Mouse (Mus musculus): ENCODE results near the gene Prame. TPM values are rescaled to one million over a fixed set of nuclear protein-coding genes. Genes with fewer than 3 reads are reported as not detected.

The Prame gene
- not detected for polyA plus RNA-seq (2014; fragmentation: Illumina TruSeq; extraction: RNeasy Lipid Tissue Mini Kit (QIAGEN cat#74804); ENCODE audit: low read depth, low replicate concordance)

DNA sequence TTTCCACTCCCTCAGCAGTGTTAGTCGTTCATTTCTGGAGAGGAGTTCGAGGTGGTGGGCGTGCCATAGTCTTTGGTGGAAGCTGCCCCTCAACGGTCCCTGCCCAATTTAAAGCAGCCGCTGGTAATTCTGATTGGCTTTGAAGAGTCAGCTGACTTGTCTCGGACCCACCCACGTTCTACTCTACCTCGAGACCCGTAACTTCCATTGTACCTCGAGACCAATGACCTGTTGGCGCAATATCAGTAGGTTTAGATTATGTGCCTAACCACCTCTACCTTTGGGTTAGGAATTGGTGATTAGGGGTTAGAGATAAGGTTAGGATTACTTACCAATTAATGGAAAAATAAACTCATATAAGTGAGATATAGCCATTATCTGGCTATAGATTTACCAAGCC lies at the start of gene Prame:
Prame (minus strand) TSS at position 101 of the 400 bp plus-strand sequence.

DNA sequence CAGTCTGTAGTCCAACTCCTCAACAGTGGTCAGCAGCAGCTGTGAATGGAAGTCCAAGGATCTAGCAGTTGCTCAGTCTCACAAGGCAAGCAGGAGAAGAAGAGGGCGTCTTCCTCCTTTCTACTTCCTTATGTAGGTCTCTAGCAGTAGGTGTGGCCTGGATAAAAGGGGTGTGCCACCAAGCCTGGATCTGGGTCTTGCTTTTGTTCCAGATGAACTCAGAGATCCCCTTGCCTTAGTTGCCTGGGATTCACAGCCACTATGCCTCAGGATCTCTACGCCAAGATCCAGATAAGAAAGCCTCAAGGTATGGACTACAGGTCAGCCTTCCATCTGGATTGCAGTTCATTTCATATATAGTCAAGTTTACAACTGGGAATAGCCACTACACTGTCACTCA lies 28.8 kb downstream of the Prame start, which contains the start of gene Nxf7:
Nxf7 (minus strand) TSS at position 101 of the 400 bp plus-strand sequence.

Other genes with a start within 250 kb of the Prame start
- gene Gm7903, start 193.9 kb downstream of the Prame start, polyA plus RNA-seq (2014; fragmentation: Illumina TruSeq; extraction: RNeasy Lipid Tissue Mini Kit (QIAGEN cat#74804); ENCODE audit: low read depth, low replicate concordance): not detected
- not detected for gene AV320801, start 133.1 kb downstream of the Prame start, polyA plus RNA-seq (2014; fragmentation: Illumina TruSeq; extraction: RNeasy Lipid Tissue Mini Kit (QIAGEN cat#74804); ENCODE audit: low read depth, low replicate concordance)
- 5.2 TPM for gene Nxf7, start 28.9 kb downstream of the Prame start, polyA plus RNA-seq (2014; fragmentation: Illumina TruSeq; extraction: RNeasy Lipid Tissue Mini Kit (QIAGEN cat#74804); ENCODE audit: low read depth, low replicate concordance)
- 0.25 TPM for gene Tcp11x2, start 66.1 kb upstream of the Prame start, polyA plus RNA-seq (2014; fragmentation: Illumina TruSeq; extraction: RNeasy Lipid Tissue Mini Kit (QIAGEN cat#74804); ENCODE audit: low read depth, low replicate concordance)
- gene Tmsb15a, start 97.6 kb upstream of the Prame start, polyA plus RNA-seq (2014; fragmentation: Illumina TruSeq; extraction: RNeasy Lipid Tissue Mini Kit (QIAGEN cat#74804); ENCODE audit: low read depth, low replicate concordance): not detected
- 15.4 TPM for gene Armcx5, start 115.0 kb upstream of the Prame start, polyA plus RNA-seq (2014; fragmentation: Illumina TruSeq; extraction: RNeasy Lipid Tissue Mini Kit (QIAGEN cat#74804); ENCODE audit: low read depth, low replicate concordance)
- 40.2 TPM for gene Gprasp1, start 115.0 kb upstream of the Prame start, polyA plus RNA-seq (2014; fragmentation: Illumina TruSeq; extraction: RNeasy Lipid Tissue Mini Kit (QIAGEN cat#74804); ENCODE audit: low read depth, low replicate concordance)
- 14.7 TPM for gene Bhlhb9, start 169.9 kb upstream of the Prame start, polyA plus RNA-seq (2014; fragmentation: Illumina TruSeq; extraction: RNeasy Lipid Tissue Mini Kit (QIAGEN cat#74804); ENCODE audit: low read depth, low replicate concordance)
- gene Gprasp2, start 211.3 kb upstream of the Prame start, polyA plus RNA-seq (2014; fragmentation: Illumina TruSeq; extraction: RNeasy Lipid Tissue Mini Kit (QIAGEN cat#74804); ENCODE audit: low read depth, low replicate concordance): 9.1 TPM

Measured in sigmoid colon, adult 10 weeks (tissue).